Mouse (Mus musculus): ENCODE data around the gene Ostf1. TPM values are rescaled to one million over a fixed set of nuclear protein-coding genes. Genes with fewer than 3 reads are reported as not detected.

Gene Ostf1
- total and polyA plus RNA-seq, 2 experiments, result 26.5 to 42.5 TPM

DNA sequence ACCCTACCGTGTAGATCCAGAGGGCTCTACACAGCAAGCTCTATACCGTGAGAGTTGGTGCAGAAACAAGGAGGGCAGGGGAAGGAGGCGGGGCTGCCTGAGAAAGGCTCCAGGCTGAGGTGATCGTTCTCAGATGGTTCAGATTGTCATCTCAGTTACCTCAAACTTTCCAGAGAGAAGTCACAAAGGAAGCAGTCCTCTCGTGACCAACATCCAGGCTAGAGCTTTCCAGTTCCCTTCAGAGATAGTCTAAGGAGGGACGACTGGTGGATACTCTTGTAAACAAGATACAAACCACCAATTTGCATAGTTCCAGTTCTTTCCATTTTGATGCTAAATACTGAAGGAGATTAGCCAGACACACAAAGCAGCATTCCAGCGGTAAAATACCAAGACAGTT lies 23.7 kb downstream of the Ostf1 start:
- TF ChIP-seq CTCF (IDR thresholded peaks at IDR 0.05; ENCODE audit: low read depth, low read length) (no peak), POLR2A (IDR thresholded peaks at IDR 0.05; ENCODE audit: extremely low read depth, insufficient read depth, low read length) (no peak)
- Histone ChIP-seq H3K79me2 (ENCODE audit: control insufficient read depth, insufficient read depth, low read length) (peaks cover 47% of the 10 kb centered on the region), H3K27ac (replicated peaks; ENCODE audit: insufficient read depth, low read depth, low read length) (no peak overlapping the region), H3K4me1 (ENCODE audit: control insufficient read depth, insufficient read depth, low read length) (peaks cover 15% of the 10 kb centered on the region), H3K27me3 (ENCODE audit: control insufficient read depth, insufficient read depth, low read length) (no peaks in the 10 kb centered on the region), H3K4me3 (ENCODE audit: insufficient read depth, low read depth, low read length) (no peak overlapping the region), H3K36me3 (ENCODE audit: control insufficient read depth, insufficient read depth, low read length) (no peaks in the 10 kb centered on the region; the same call in 1 of the 2 replicates), H3K9ac (ENCODE audit: low read depth, low read length) (no peak overlapping the region)
- DNase-seq (ENCODE audit: extremely low read depth, low read depth, low spot score), result no peak
- 72% methylated on average over 7 of the region's 7 CpGs for WGBS

DNA sequence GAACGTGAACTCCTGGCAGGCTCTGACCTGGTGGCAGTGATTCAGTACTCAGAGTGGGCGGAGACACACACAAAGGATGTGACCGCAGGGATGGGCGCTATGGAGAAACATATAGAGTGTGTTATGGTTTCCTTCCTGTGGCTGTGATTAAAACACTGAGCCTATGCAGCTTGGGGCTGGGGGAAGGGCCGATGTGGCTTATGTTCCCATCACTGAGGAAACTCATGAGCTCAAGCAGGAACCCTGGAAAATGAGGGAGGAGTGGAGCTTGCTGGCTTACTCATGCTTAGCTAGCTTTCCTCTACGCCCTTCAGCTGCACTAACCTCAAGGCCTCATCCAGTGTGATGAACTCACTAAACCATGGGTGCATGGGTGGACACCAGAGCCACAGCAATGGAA lies 28.6 kb downstream of the Ostf1 start:
- no peak overlapping the region for H3K27ac ChIP-seq (replicated peaks; ENCODE audit: insufficient read depth, low read depth, low read length)
- TF ChIP-seq POLR2A (IDR thresholded peaks at IDR 0.05; ENCODE audit: extremely low read depth, insufficient read depth, low read length) (no peak), CTCF (IDR thresholded peaks at IDR 0.05; ENCODE audit: low read depth, low read length) (no peak)
- H3K4me3 ChIP-seq (ENCODE audit: insufficient read depth, low read depth, low read length), result no peak overlapping the region
- peaks cover 5% of the 10 kb centered on the region; the same call in 1 of the 2 replicates for H3K36me3 ChIP-seq (ENCODE audit: control insufficient read depth, insufficient read depth, low read length)
- H3K9ac ChIP-seq (ENCODE audit: low read depth, low read length), result no peak overlapping the region
- peaks cover 4% of the 10 kb centered on the region for H3K4me1 ChIP-seq (ENCODE audit: control insufficient read depth, insufficient read depth, low read length)
- H3K79me2 ChIP-seq (ENCODE audit: control insufficient read depth, insufficient read depth, low read length), result peaks cover 38% of the 10 kb centered on the region
- no peaks in the 10 kb centered on the region for H3K27me3 ChIP-seq (ENCODE audit: control insufficient read depth, insufficient read depth, low read length)
- no peak for DNase-seq (ENCODE audit: extremely low read depth, low read depth, low spot score)
- WGBS, result 87% methylated on average over 6 of the region's 6 CpGs

DNA sequence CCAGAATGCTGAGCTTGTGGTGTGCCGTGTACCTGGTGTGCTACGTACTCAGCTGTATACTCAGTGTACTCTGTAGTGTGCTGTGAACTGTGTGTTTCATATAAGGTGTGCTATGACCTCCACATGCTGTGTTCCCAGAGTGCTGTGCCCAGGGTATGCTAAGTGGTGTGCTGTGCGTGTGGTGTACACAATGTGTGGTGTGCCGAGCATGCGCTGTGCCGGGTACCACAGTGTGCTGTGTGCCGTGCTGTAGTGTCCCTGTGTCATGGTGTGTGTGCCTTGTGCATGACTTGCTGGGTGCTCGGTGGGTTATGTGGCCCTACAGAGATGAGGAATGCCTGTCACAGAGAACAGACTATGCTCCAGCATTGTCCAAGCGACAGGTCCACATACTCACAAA lies 31.0 kb downstream of the Ostf1 start:
- DNase-seq (ENCODE audit: extremely low read depth, low read depth, low spot score), result no peak
- Histone ChIP-seq H3K36me3 (ENCODE audit: control insufficient read depth, insufficient read depth, low read length) (peaks cover 5% of the 10 kb centered on the region; the same call in 1 of the 2 replicates), H3K4me1 (ENCODE audit: control insufficient read depth, insufficient read depth, low read length) (peaks cover 2% of the 10 kb centered on the region; the same call in 1 of the 2 replicates), H3K27ac (replicated peaks; ENCODE audit: insufficient read depth, low read depth, low read length) (no peak overlapping the region), H3K27me3 (ENCODE audit: control insufficient read depth, insufficient read depth, low read length) (no peaks in the 10 kb centered on the region), H3K9ac (ENCODE audit: low read depth, low read length) (no peak overlapping the region), H3K4me3 (ENCODE audit: insufficient read depth, low read depth, low read length) (no peak overlapping the region), H3K79me2 (ENCODE audit: control insufficient read depth, insufficient read depth, low read length) (peaks cover 16% of the 10 kb centered on the region; the same call in 1 of the 2 replicates)
- WGBS, result 97% methylated on average over 9 of the region's 9 CpGs
- TF ChIP-seq CTCF (IDR thresholded peaks at IDR 0.05; ENCODE audit: low read depth, low read length) (no peak), POLR2A (IDR thresholded peaks at IDR 0.05; ENCODE audit: extremely low read depth, insufficient read depth, low read length) (no peak)

DNA sequence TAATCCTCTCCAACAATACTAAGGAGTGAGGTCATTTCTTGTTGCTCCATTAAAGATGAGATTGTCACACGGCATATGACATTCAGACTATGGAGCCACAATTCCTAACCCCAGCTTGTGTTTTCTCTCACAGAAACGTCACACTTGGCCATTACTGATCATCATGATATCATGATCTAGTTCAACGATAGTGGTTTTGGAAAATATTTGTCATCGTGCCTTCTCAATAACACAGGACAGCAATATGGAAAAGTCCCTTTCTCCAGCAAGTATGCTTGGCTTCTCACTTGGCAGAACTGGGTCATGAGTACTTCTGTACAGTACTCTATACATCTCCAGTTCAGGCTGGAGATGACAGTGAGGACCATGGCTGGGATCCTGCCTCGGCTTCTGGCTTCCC lies 32.0 kb downstream of the Ostf1 start:
- TF ChIP-seq POLR2A (IDR thresholded peaks at IDR 0.05; ENCODE audit: extremely low read depth, insufficient read depth, low read length), result no peak
- H3K79me2 ChIP-seq (ENCODE audit: control insufficient read depth, insufficient read depth, low read length), result peaks cover 15% of the 10 kb centered on the region; the same call in 1 of the 2 replicates
- no peak overlapping the region for H3K27ac ChIP-seq (replicated peaks; ENCODE audit: insufficient read depth, low read depth, low read length)
- peaks cover 5% of the 10 kb centered on the region; the same call in 1 of the 2 replicates for H3K36me3 ChIP-seq (ENCODE audit: control insufficient read depth, insufficient read depth, low read length)
- H3K4me1 ChIP-seq (ENCODE audit: control insufficient read depth, insufficient read depth, low read length), result peaks cover 4% of the 10 kb centered on the region; the same call in 1 of the 2 replicates
- H3K9ac ChIP-seq (ENCODE audit: low read depth, low read length), result no peak overlapping the region
- no peaks in the 10 kb centered on the region for H3K27me3 ChIP-seq (ENCODE audit: control insufficient read depth, insufficient read depth, low read length)
- no peak for DNase-seq (ENCODE audit: extremely low read depth, low read depth, low spot score)
- no peak overlapping the region for H3K4me3 ChIP-seq (ENCODE audit: insufficient read depth, low read depth, low read length)
- WGBS, result 93% methylated on average over 5 of the region's 5 CpGs

DNA sequence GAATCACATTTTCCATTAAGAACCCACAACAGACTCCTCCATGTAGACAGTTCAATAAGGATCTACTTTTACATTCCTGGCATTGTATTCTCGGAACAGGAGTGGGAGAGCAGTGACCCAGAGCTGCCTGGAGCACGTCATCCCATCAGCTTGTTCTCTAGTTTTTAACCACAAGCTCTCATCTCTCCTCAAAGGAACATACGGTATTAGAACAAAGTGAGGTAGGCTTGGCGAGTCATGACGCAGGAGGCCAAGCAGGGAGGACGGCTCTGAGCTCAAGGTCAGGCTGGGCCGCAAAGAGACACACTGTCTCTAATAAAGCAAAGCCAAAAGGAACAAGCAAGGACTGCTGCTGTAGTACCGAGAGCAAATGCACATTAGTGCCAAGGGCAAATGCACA lies 32.6 kb downstream of the Ostf1 start:
- H3K4me1 ChIP-seq (ENCODE audit: control insufficient read depth, insufficient read depth, low read length), result peaks cover 4% of the 10 kb centered on the region; the same call in 1 of the 2 replicates
- H3K27ac ChIP-seq (replicated peaks; ENCODE audit: insufficient read depth, low read depth, low read length), result no peak overlapping the region
- no peak overlapping the region for H3K9ac ChIP-seq (ENCODE audit: low read depth, low read length)
- H3K27me3 ChIP-seq (ENCODE audit: control insufficient read depth, insufficient read depth, low read length), result no peaks in the 10 kb centered on the region
- DNase-seq (ENCODE audit: extremely low read depth, low read depth, low spot score), result no peak
- WGBS, result 87% methylated on average over 8 of the region's 8 CpGs
- TF ChIP-seq CTCF (IDR thresholded peaks at IDR 0.05; ENCODE audit: low read depth, low read length), result no peak
- TF ChIP-seq POLR2A (IDR thresholded peaks at IDR 0.05; ENCODE audit: extremely low read depth, insufficient read depth, low read length), result no peak
- no peak overlapping the region for H3K4me3 ChIP-seq (ENCODE audit: insufficient read depth, low read depth, low read length)
- H3K79me2 ChIP-seq (ENCODE audit: control insufficient read depth, insufficient read depth, low read length), result peaks cover 15% of the 10 kb centered on the region; the same call in 1 of the 2 replicates
- H3K36me3 ChIP-seq (ENCODE audit: control insufficient read depth, insufficient read depth, low read length), result peaks cover 5% of the 10 kb centered on the region; the same call in 1 of the 2 replicates

DNA sequence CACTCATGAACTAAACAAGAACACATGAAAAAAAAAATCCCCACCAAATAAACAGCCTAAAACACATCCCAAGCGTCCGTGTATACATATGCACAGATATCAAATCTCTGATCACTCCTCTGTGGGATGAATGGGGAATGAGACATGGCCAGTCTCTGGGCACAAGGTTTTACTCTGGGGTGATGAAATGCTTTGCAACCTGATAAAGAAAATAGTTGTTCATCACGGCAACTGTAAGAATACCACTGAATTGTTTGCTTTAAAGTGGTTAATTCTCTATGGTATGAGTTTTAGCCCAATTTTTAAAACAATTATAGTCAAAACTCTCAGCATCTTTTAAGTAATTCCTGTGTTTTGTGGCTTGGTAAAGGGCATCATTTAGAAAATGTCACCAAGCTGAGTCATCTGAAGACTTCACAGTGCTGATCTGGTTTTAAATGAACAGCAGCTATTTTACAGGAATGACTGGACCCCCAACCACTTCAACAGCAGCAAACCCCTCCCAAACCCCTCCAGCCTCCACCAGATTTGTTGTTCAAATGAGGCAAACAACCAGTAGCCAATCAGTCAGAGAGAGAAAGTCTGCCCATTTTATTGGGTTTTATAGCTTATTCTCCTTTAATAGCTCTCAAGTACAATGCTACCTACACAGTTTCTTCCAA lies 33.2 kb downstream of the Ostf1 start:
- WGBS, result 86% methylated on average over 3 of the region's 3 CpGs
- TF ChIP-seq CTCF (IDR thresholded peaks at IDR 0.05; ENCODE audit: low read depth, low read length), result no peak
- TF ChIP-seq POLR2A (IDR thresholded peaks at IDR 0.05; ENCODE audit: extremely low read depth, insufficient read depth, low read length), result no peak
- Histone ChIP-seq H3K79me2 (ENCODE audit: control insufficient read depth, insufficient read depth, low read length) (peaks cover 15% of the 10 kb centered on the region; the same call in 1 of the 2 replicates), H3K4me1 (ENCODE audit: control insufficient read depth, insufficient read depth, low read length) (peaks cover 2% of the 10 kb centered on the region; the same call in 1 of the 2 replicates), H3K36me3 (ENCODE audit: control insufficient read depth, insufficient read depth, low read length) (peaks cover 5% of the 10 kb centered on the region; the same call in 1 of the 2 replicates), H3K4me3 (ENCODE audit: insufficient read depth, low read depth, low read length) (no peak overlapping the region), H3K27ac (replicated peaks; ENCODE audit: insufficient read depth, low read depth, low read length) (no peak overlapping the region), H3K9ac (ENCODE audit: low read depth, low read length) (no peak overlapping the region), H3K27me3 (ENCODE audit: control insufficient read depth, insufficient read depth, low read length) (no peaks in the 10 kb centered on the region)
- no peak for DNase-seq (ENCODE audit: extremely low read depth, low read depth, low spot score)

Measured in liver, adult 2 months (tissue).